Mouse (Mus musculus) forebrain, embryonic 15.5 days (tissue): ENCODE measurements around the gene Fars2. TPM values are rescaled to one million over a fixed set of nuclear protein-coding genes. Genes with fewer than 3 reads are reported as not detected.
A peak's percentile ranks its signal among the peaks of the same experiment; 100 is the strongest.
"Not testable (repeated sequence)": the region's sequence is repeated elsewhere in the genome, so short reads cannot be mapped to it uniquely, and the experiment has no call there.

Source experiments
- ATAC-seq: fragments of 200-750 bp; cut with Nextera tagmentation; replicated peaks from 2 replicates; pipeline ENCODE4 v1.8.0; 2017; ENCODE audit warnings: mild to moderate bottlenecking, moderate TSS enrichment, moderate library complexity
- H3K27ac ChIP-seq: fragments of 300-500 bp; sonication (generic); replicated peaks from 2 replicates; pipeline ENCODE4 v1.5.1; 2015; ENCODE audit warnings: mild to moderate bottlenecking, inconsistent platforms
- H3K27me3 ChIP-seq: fragments of 300-500 bp; sonication (generic); 2 replicates; pipeline ENCODE4 v1.6.1; 2015; ENCODE audit warnings: inconsistent platforms
- H3K36me3 ChIP-seq: fragments of 300-500 bp; sonication (generic); 2 replicates; pipeline ENCODE4 v1.6.1; 2015; ENCODE audit warnings: mild to moderate bottlenecking, inconsistent platforms
- H3K4me1 ChIP-seq: fragments of 300-500 bp; sonication (generic); 2 replicates; pipeline ENCODE4 v1.6.1; 2015; ENCODE audit warnings: inconsistent platforms
- H3K4me2 ChIP-seq: fragments of 300-500 bp; sonication (generic); replicated peaks from 2 replicates; pipeline ENCODE4 v1.6.1; 2015; ENCODE audit warnings: mild to moderate bottlenecking, inconsistent platforms
- H3K4me3 ChIP-seq: fragments of 300-500 bp; sonication (generic); 2 replicates; pipeline ENCODE4 v1.5.1; 2015; ENCODE audit warnings: mild to moderate bottlenecking, inconsistent platforms
- H3K9ac ChIP-seq: fragments of 300-500 bp; sonication (generic); replicated peaks from 2 replicates; pipeline ENCODE4 v1.6.1; 2015; ENCODE audit warnings: mild to moderate bottlenecking, inconsistent platforms
- H3K9me3 ChIP-seq: fragments of 300-500 bp; sonication (generic); 2 replicates; pipeline ENCODE4 v1.6.1; 2016; ENCODE audit warnings: inconsistent platforms
- WGBS: fragments of 180-500 bp; shearing (Covaris S2); methylation state at CpG from one replicate; pipeline ENCODE4 v1.1.7; 2015; ENCODE audit warnings: mixed read lengths; 5-methylcytosine and 5-hydroxymethylcytosine counted together
- polyA plus RNA-seq: library from polyadenylated mRNA; unstranded; fragments of >200 nt; fragmentation: Nextera tagmentation; extraction: Ambion mirVana; gene quantifications from 2 replicates; pipeline ENCODE4 v1.2.1, GENCODE M21; 2015

Gene Fars2
- polyA plus RNA-seq, 1 experiment from 2014 or later = 36.5 TPM

DNA sequence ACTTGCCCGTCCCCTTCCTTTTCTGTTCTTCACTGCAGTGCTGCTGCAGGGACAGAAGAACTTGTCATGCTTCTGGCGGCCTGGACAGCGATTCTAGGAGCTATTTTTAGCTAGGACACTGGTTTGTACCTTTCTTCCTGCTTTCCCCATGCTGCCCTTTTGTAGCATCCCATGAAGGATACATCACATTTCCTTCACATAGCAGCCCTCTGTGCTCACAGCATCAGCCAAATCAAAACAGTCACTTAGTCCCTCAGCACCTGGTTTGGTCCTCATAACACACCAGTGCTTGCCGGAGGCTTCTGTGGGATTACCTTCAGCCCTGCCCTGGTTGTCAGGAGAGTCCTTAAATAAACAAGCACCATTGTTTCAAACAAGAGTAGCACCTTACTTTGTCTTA is 299.3 kb downstream of the Fars2 start:
- no peaks in the 10 kb centered on the region for H3K9me3 ChIP-seq
- H3K4me1 ChIP-seq = no peaks in the 10 kb centered on the region
- H3K36me3 ChIP-seq = no peaks in the 10 kb centered on the region
- H3K27me3 ChIP-seq = no peaks in the 10 kb centered on the region
- H3K4me3 ChIP-seq = no peak overlapping the region
- 80% methylated on average over 4 of the region's 4 CpGs for WGBS
- no peak overlapping the region for H3K4me2 ChIP-seq
- no peak overlapping the region for H3K9ac ChIP-seq
- no peak overlapping the region for H3K27ac ChIP-seq
- no peak for ATAC-seq

- Histone ChIP-seq H3K36me3 (no peaks in the 10 kb centered on the region), H3K4me2 (no peak overlapping the region)
- no peak for ATAC-seq
Observed at GRCm38 (mm10) chr13:36419357-36419756, 302.1 kb downstream of the Fars2 start.

DNA sequence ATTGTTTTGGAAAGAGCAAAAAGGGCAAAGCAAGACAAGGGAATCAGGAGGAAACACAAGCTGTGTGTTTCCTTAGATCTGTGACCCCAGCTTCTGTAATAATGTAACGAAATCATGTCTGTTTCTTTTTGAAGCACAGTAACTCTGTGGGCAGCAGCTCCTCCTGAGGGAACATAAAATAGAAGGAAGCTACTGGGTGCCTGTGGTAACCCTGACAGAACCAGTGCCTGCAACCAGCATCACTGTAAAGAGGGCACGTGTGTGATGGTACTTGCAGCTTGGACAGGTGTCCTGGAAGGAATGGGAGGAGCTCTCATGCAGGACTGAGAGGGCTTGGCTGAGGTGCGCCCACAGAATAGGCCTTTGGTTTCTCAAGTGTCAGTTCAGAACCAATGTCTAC is 305.2 kb downstream of the Fars2 start:
- Histone ChIP-seq H3K27ac (no peak overlapping the region), H3K27me3 (no peaks in the 10 kb centered on the region), H3K9me3 (no peaks in the 10 kb centered on the region; the same call in 1 of the 2 replicates), H3K4me3 (no peak overlapping the region), H3K4me2 (no peak overlapping the region), H3K4me1 (no peaks in the 10 kb centered on the region), H3K36me3 (no peaks in the 10 kb centered on the region), H3K9ac (no peak overlapping the region)
- ATAC-seq = no peak
- 92% methylated on average over 3 of the region's 3 CpGs for WGBS

More at GRCm38 (mm10) chr13:36419357-36419756, 302.1 kb downstream of the Fars2 start:
- no peaks in the 10 kb centered on the region for H3K4me1 ChIP-seq
- no peak overlapping the region for H3K4me3 ChIP-seq
- H3K27me3 ChIP-seq = no peaks in the 10 kb centered on the region
- no peak overlapping the region for H3K9ac ChIP-seq
- H3K27ac ChIP-seq = no peak overlapping the region
- no peaks in the 10 kb centered on the region; the same call in 1 of the 2 replicates for H3K9me3 ChIP-seq

GRCm38 (mm10) chr13:36425824-36426705 is 308.9 kb downstream of the Fars2 start:
- not testable (repeated sequence) for H3K4me3 ChIP-seq, ATAC-seq, H3K4me2 ChIP-seq, H3K9ac ChIP-seq, H3K9me3 ChIP-seq, H3K36me3 ChIP-seq, H3K27ac ChIP-seq, H3K27me3 ChIP-seq
- 89% methylated on average over 17 of the region's 17 CpGs for WGBS
- H3K4me1 ChIP-seq = peaks cover 10% of the 10 kb centered on the region; the same call in 1 of the 2 replicates

- WGBS = 64% methylated on average over 7 of the region's 7 CpGs
- Histone ChIP-seq H3K27ac (no peak overlapping the region), H3K9ac (no peak overlapping the region), H3K27me3 (no peaks in the 10 kb centered on the region), H3K4me3 (no peak overlapping the region), H3K9me3 (no peaks in the 10 kb centered on the region), H3K36me3 (no peaks in the 10 kb centered on the region), H3K4me1 (peaks cover 10% of the 10 kb centered on the region; the same call in 1 of the 2 replicates), H3K4me2 (no peak overlapping the region)
- ATAC-seq = 0 out of 2 replicates have a peak, but pooled peaks have one; percentile 59
Observed at GRCm38 (mm10) chr13:36429500-36430189, 312.4 kb downstream of the Fars2 start.

DNA sequence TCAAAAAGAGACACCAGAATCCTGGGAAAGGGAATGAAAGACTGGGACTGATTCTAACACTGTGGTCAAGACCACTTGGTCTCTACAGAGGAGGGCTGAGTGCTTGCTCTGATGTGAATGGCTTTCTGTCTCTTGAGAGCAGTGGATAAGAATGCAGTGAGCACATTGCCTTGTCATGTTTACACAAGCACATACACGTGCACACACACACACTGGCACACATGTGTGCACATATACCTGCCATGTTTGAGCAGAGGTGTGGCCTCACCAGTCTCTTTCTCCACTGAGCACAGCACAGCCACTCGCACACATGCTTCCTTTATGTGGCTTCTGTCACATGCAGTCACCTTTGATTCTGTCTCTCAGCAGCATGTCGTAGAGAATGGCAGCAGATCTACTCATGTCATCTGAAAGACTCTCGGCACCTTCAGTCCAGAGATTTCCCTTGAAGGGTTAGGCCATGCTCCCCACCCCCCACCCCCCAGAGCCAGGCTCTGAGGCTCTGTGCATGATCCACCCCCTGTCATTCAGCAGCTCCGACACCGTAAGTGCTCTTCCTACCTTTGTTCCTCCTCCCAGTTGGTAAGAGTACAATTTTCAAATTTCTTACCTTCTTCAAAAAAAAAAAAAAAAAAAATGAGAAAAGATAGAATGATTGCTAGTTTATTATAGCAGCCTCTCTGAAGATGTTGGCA is 313.4 kb downstream of the Fars2 start:
- 57% methylated on average over 6 of the region's 6 CpGs for WGBS
- Histone ChIP-seq H3K4me3 (no peak overlapping the region), H3K4me2 (no peak overlapping the region), H3K9ac (no peak overlapping the region), H3K4me1 (peaks cover 10% of the 10 kb centered on the region; the same call in 1 of the 2 replicates), H3K27me3 (no peaks in the 10 kb centered on the region), H3K9me3 (no peaks in the 10 kb centered on the region), H3K36me3 (no peaks in the 10 kb centered on the region), H3K27ac (0 out of 2 replicates have a peak overlapping the region, but pooled peaks have one; percentile 13)
- peak; percentile 55 for ATAC-seq

DNA sequence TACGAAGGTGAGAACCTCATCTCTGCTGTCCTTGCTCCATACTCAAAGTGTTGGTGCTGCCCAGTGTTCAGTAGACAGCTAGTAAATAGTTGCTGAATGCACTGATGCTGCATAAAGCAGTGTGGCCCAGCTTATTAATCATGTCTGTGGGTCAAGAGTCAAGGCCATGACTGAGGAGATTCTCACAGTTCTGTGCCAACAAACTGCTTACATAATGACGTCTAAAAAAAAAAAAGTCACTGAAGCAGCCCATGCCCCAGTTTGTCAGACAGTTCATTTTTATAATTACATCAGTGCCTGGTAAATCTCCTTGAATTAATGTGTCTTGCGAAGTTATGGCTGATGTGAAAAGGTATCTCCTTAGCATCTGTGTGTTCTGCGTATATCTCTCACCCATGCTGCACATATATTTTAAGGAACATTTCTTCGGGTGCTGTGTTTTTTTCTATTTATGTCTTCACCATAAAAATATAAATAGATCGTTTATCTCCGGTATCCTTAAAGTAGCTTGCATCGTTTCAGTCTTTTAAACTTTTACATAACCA is 314.8 kb downstream of the Fars2 start:
- peaks cover 10% of the 10 kb centered on the region; the same call in 1 of the 2 replicates for H3K4me1 ChIP-seq
- H3K36me3 ChIP-seq = no peaks in the 10 kb centered on the region
- H3K4me3 ChIP-seq = no peak overlapping the region
- no peak overlapping the region for H3K4me2 ChIP-seq
- no peaks in the 10 kb centered on the region for H3K9me3 ChIP-seq
- H3K27me3 ChIP-seq = no peaks in the 10 kb centered on the region
- ATAC-seq = no peak
- no peak overlapping the region for H3K27ac ChIP-seq
- WGBS = 90% methylated on average over 8 of the region's 8 CpGs
- no peak overlapping the region for H3K9ac ChIP-seq

- Histone ChIP-seq H3K4me3 (no peak overlapping the region), H3K27ac (no peak overlapping the region), H3K9ac (no peak overlapping the region), H3K36me3 (no peaks in the 10 kb centered on the region), H3K4me2 (no peak overlapping the region), H3K9me3 (no peaks in the 10 kb centered on the region), H3K4me1 (no peaks in the 10 kb centered on the region), H3K27me3 (no peaks in the 10 kb centered on the region)
- peak; percentile 48; the same call in 1 of the 2 replicates for ATAC-seq
- 61% methylated on average over 4 of the region's 4 CpGs for WGBS
Observed at GRCm38 (mm10) chr13:36444748-36445423, 327.7 kb downstream of the Fars2 start.

GRCm38 (mm10) chr13:36447947-36448346 is 330.7 kb downstream of the Fars2 start:
- Histone ChIP-seq H3K36me3 (no peaks in the 10 kb centered on the region), H3K4me2 (no peak overlapping the region), H3K27ac (no peak overlapping the region), H3K4me1 (no peaks in the 10 kb centered on the region), H3K4me3 (no peak overlapping the region), H3K9ac (no peak overlapping the region), H3K27me3 (no peaks in the 10 kb centered on the region), H3K9me3 (no peaks in the 10 kb centered on the region)
- 34% methylated on average over 4 of the region's 4 CpGs for WGBS
- ATAC-seq = no peak

DNA sequence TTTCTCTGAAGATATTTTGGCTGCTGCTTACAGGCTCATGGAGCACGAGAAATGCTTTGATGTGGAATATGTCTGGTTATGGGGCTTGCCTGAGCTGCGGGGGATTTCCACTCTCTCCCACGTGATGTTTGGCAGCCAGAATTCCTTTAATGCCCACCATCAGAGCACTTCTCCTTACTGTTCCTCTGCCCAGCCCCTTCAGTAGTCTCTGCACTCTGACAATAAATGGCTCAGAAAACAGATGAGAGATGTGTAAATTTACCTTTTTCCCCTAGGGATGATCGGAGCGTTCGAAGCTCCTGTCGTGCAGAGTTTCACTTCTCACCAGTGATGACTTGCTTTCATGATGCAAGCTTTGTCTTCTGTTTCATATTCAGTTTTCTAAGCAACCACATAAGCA is 331.4 kb downstream of the Fars2 start:
- Histone ChIP-seq H3K4me1 (no peaks in the 10 kb centered on the region), H3K9me3 (no peaks in the 10 kb centered on the region), H3K36me3 (no peaks in the 10 kb centered on the region), H3K4me2 (no peak overlapping the region), H3K27me3 (no peaks in the 10 kb centered on the region), H3K9ac (no peak overlapping the region), H3K27ac (no peak overlapping the region), H3K4me3 (no peak overlapping the region)
- 84% methylated on average over 7 of the region's 7 CpGs for WGBS
- no peak for ATAC-seq

- H3K27me3 ChIP-seq = no peaks in the 10 kb centered on the region
- no peak overlapping the region for H3K27ac ChIP-seq
- no peak for ATAC-seq
- no peaks in the 10 kb centered on the region for H3K9me3 ChIP-seq
- no peaks in the 10 kb centered on the region for H3K4me1 ChIP-seq
- H3K4me2 ChIP-seq = no peak overlapping the region
- no peak overlapping the region for H3K4me3 ChIP-seq
- H3K36me3 ChIP-seq = no peaks in the 10 kb centered on the region
- 71% methylated on average over 3 of the region's 3 CpGs for WGBS
- H3K9ac ChIP-seq = no peak overlapping the region
Observed at GRCm38 (mm10) chr13:36451437-36451836, 334.2 kb downstream of the Fars2 start.
